Mouse (Mus musculus) C2C12 (cell line): ENCODE results near the gene Zbtb16.

ENCODE experiments used
- CTCF ChIP-seq: IDR thresholded peaks from one replicate; pipeline ENCODE4 v1.5.1; 2011; ENCODE audit not compliant: control insufficient read depth, insufficient read depth, insufficient read length
- FOSL1 ChIP-seq: IDR thresholded peaks from one replicate; pipeline ENCODE4 v1.8.0; 2011; ENCODE audit warnings: mild to moderate bottlenecking, low read length; ENCODE audit not compliant: poor library complexity, insufficient read depth, severe bottlenecking
- MAX ChIP-seq: IDR thresholded peaks from one replicate; pipeline ENCODE4 v1.6.1; 2011; ENCODE audit warnings: mild to moderate bottlenecking, control low read depth
- MYOD1 ChIP-seq: IDR thresholded peaks from one replicate; pipeline ENCODE4 v1.6.1; 2011; ENCODE audit warnings: low read depth; ENCODE audit not compliant: control insufficient read depth, insufficient read length
- MYOG ChIP-seq: IDR thresholded peaks from one replicate; pipeline ENCODE4 v1.6.1; 2011; ENCODE audit not compliant: control insufficient read depth, insufficient read length; ENCODE audit errors: extremely low read depth
- USF1 ChIP-seq: IDR thresholded peaks from one replicate; pipeline ENCODE4 v1.6.1; 2011; ENCODE audit warnings: low read depth, mild to moderate bottlenecking, control low read depth, moderate library complexity

DNA sequence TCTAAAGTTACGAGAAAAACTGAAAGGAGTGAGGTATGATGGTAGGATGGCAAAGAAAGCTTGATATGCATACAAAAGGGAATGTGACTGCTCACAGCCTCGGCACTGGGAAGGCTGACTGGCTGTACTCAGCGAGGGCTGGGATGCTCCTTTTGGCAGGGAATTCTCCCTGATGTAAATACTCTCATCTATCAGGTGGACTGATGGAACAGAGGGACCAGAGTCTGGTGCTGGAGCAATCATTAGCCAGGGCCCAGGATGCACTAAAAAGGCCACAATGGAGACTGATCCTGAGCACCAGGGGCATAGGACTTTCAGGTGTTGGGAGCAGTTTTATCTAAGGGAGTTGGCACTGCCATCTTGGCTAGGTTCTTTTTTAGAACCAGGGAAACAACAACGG, 110.1 kb downstream of the Zbtb16 start:
- TF ChIP-seq USF1, result no peak
- no peak for TF ChIP-seq CTCF
- no peak for TF ChIP-seq MYOD1
- no peak for TF ChIP-seq MAX
- TF ChIP-seq FOSL1, result no peak
- no peak for TF ChIP-seq MYOG
